Mouse (Mus musculus): ENCODE results near the gene Blcap.

GRCm38 (mm10) chr2:157546686-157547085, 24.4 kb downstream of the Blcap start:
- TF ChIP-seq CTCF (IDR thresholded peaks at IDR 0.05; ENCODE audit: borderline replicate concordance, extremely low read depth, insufficient read depth, insufficient read length) (no peak), POLR2A (IDR thresholded peaks at IDR 0.05; ENCODE audit: borderline replicate concordance, extremely low read depth, insufficient read depth, insufficient read length, poor library complexity, severe bottlenecking) (no peak)
